Mouse (Mus musculus) embryonic facial prominence, embryonic 12.5 days (tissue): Measurements from ENCODE around the gene P2ry2. TPM values are rescaled to one million over a fixed set of nuclear protein-coding genes. Genes with fewer than 3 reads are reported as not detected.

Experiments
- ATAC-seq: fragments of 200-750 bp; cut with Nextera tagmentation; 2 replicates; pipeline ENCODE4 v1.8.0; 2017; ENCODE audit not compliant: insufficient number of reproducible peaks, insufficient read depth, low FRiP score, low TSS enrichment
- H3K27ac ChIP-seq: fragments of 300-500 bp; sonication (generic); 2 replicates; pipeline ENCODE4 v1.5.1; 2016; ENCODE audit warnings: mild to moderate bottlenecking
- H3K27me3 ChIP-seq: fragments of 300-500 bp; sonication (generic); 2 replicates; pipeline ENCODE4 v1.6.1; 2016; ENCODE audit warnings: mild to moderate bottlenecking, moderate library complexity
- H3K36me3 ChIP-seq: fragments of 300-500 bp; sonication (generic); 2 replicates; pipeline ENCODE4 v1.6.1; 2016; ENCODE audit warnings: mild to moderate bottlenecking
- H3K4me1 ChIP-seq: fragments of 300-500 bp; sonication (generic); 2 replicates; pipeline ENCODE4 v1.6.1; 2016
- H3K4me2 ChIP-seq: fragments of 300-500 bp; sonication (generic); replicated peaks from 2 replicates; pipeline ENCODE4 v1.6.1; 2016; ENCODE audit warnings: mild to moderate bottlenecking, moderate library complexity
- H3K4me3 ChIP-seq: fragments of 300-500 bp; sonication (generic); 2 replicates; pipeline ENCODE4 v1.5.1; 2016; ENCODE audit warnings: mild to moderate bottlenecking
- H3K9ac ChIP-seq: fragments of 300-500 bp; sonication (generic); 2 replicates; pipeline ENCODE4 v1.6.1; 2016; ENCODE audit warnings: mild to moderate bottlenecking, moderate library complexity
- H3K9me3 ChIP-seq: fragments of 300-500 bp; sonication (generic); 2 replicates; pipeline ENCODE4 v1.6.1; 2016; ENCODE audit warnings: mild to moderate bottlenecking, moderate library complexity
- WGBS: fragments of 180-500 bp; shearing (Covaris S2); methylation state at CpG from one replicate; pipeline ENCODE4 v1.1.7; 2016; 5-methylcytosine and 5-hydroxymethylcytosine counted together
- polyA plus RNA-seq: library from polyadenylated mRNA; unstranded; fragments of >200 nt; fragmentation: Nextera tagmentation; extraction: Ambion mirVana; gene quantifications from 2 replicates; pipeline ENCODE4 v1.2.1, GENCODE M21; 2016

The P2ry2 gene
- polyA plus RNA-seq, 1 experiment from 2014 or later: 0.83 TPM

DNA sequence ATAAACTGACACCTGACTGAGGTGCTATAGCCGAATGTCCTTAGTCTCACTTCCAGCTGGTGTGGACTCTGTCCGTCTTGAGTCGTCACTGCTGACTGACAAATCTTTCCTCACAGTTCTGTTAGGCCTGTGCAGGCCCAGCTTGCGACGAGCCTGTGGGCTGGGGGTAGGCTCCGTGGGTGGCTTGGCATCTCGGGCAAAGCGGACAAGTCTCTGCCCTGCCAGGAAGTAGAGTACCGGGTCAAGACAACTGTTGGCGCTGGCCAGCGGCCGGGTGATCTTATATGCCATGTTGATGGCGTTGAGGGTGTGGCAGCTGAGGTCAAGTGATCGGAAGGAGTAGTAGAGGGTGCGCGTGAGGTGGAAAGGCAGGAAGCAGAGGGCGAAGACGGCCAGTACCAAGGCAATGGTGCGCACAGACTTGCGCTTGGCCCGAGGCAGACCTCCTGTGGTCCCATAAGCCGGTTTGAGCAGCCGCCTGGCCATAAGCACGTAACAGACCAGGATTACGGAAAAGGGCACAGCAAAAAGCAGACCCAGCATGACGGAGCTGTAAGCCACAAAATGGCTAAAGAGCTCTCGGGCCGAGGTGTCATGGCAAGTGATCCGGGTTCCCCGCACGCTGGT, 14.6 kb downstream of the P2ry2 start:
- Histone ChIP-seq H3K9ac (no peak overlapping the region), H3K27me3 (no peaks in the 10 kb centered on the region), H3K9me3 (no peaks in the 10 kb centered on the region), H3K4me1 (peaks cover 2% of the 10 kb centered on the region), H3K4me3 (no peak overlapping the region), H3K36me3 (no peaks in the 10 kb centered on the region), H3K27ac (no peak overlapping the region), H3K4me2 (no peak overlapping the region)
- ATAC-seq: no peak
- WGBS: 86% methylated on average over 31 of the region's 31 CpGs

DNA sequence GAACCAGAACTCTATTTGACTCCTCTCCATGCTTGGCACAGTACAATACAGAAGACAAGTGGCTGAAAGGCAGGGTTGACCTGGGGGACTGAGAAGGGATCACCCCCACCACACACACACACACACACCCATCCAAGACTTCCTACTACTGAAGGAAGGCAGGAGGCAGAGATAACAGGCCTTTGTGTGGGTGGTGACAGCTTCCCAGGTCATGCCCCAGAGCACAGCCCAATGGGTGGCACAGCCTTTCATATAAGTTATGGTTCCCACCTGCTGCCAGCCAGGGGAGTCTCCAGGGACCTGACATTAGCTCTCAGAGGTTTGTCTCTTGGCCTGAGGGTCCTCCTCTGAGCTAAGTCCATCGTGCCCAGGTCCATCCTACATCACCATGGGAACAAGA, 15.5 kb downstream of the P2ry2 start:
- Histone ChIP-seq H3K4me1 (no peaks in the 10 kb centered on the region), H3K9ac (no peak overlapping the region), H3K27me3 (no peaks in the 10 kb centered on the region), H3K36me3 (no peaks in the 10 kb centered on the region), H3K4me2 (no peak overlapping the region), H3K27ac (no peak overlapping the region), H3K4me3 (no peak overlapping the region), H3K9me3 (no peaks in the 10 kb centered on the region)
- ATAC-seq: no peak
- WGBS: 69% methylated on average over 1 of the region's 1 CpGs

DNA sequence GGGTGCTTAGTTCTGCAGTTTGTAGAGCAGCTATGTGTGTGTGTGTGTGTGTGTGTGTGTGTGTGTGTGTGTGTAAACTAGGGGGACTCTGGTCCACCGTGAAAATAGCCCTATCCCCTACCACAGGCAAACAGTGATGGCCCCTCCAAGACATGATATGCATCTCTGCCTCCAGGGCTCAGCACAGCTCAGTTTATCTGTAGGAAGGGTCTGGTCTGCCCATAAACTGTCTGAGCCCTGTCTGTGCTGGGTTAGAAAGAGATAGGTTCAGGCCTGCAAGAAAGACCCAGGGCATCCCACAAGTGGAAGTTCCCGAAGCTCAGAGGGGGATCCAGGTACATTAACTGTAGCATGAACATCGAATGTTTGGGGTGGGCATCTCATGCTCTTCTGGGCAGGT, 16.7 kb downstream of the P2ry2 start:
- H3K4me1 ChIP-seq: no peaks in the 10 kb centered on the region
- WGBS: 71% methylated on average over 3 of the region's 3 CpGs
- H3K27me3 ChIP-seq: no peaks in the 10 kb centered on the region
- no peaks in the 10 kb centered on the region for H3K36me3 ChIP-seq
- no peak overlapping the region for H3K9ac ChIP-seq
- no peaks in the 10 kb centered on the region for H3K9me3 ChIP-seq
- no peak overlapping the region for H3K4me2 ChIP-seq
- ATAC-seq: no peak
- H3K27ac ChIP-seq: no peak overlapping the region
- H3K4me3 ChIP-seq: no peak overlapping the region

DNA sequence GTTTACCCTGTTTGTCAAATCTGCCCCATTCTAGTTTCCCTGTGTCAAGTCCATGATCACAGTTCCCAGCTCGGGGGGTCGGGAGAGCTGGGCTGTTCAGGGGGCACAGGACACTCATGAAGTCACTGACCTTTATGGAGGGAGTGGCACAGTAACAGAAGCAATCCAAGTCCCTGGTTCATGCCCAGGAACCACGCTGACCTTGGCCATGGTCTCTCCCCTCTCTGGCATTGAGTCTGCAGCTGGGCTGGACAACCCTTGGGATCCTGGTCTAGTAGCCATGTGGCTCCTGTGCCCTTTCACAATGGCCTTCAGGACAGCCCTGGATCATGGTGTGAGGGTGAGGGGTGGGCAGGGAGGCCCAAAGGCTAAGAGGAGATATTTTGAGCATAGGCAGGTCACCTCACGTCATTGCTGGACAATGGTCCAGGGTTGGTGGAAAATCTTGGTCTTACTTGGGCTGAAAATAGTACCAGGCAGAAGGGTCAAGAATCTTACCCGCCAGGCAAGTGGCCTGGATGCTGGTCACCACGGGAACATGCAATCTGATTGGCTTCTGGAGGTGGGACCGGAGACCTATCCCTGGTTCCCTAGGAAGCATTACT, 17.3 kb downstream of the P2ry2 start:
- Histone ChIP-seq H3K27ac (no peak overlapping the region), H3K36me3 (no peaks in the 10 kb centered on the region), H3K27me3 (no peaks in the 10 kb centered on the region), H3K4me2 (no peak overlapping the region), H3K4me3 (no peak overlapping the region), H3K9ac (no peak overlapping the region), H3K4me1 (no peaks in the 10 kb centered on the region; the same call in 1 of the 2 replicates), H3K9me3 (no peaks in the 10 kb centered on the region)
- ATAC-seq: no peak
- 86% methylated on average over 7 of the region's 7 CpGs for WGBS

DNA sequence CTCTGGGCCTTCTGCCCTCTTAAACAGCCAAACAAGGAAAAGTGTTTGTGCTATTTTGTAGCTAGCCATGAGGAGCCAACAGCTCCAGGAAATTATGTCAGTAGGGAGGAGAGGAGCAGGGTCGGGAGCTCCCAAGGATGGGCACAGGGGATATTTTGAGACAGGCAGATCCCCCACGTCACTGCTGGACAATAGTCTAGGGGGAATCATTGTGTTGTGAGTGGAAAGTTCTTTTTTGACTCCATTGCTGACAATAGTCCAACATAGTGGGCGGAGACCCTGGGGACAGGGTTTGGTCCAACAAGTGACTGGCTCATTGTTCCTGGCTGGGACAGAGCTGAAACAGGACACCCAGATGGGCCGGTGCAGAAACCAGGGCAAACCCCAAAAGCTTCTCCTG, 19.5 kb downstream of the P2ry2 start:
- no peaks in the 10 kb centered on the region for H3K9me3 ChIP-seq
- no peak for ATAC-seq
- whole genome bisulfite sequencing: 51% methylated on average over 4 of the region's 4 CpGs

DNA sequence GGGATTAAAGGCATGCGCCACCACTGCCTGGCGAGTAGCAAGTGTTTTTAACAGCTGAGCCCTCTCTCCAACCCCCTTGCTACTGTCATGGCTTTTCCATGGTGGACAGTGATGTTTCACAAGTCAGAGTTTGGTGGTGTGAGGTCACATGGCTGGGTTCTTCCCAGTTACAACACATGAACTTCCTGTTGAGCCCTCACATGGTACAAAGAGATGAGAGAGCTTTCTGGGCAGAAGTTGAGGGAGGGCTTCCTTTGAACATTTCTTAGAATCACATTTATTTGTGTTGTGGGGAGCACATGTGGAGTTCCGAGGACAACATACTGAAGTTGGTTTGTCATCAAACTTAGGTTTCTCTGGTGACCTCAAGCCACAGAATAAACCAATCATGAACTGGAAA, 20.7 kb downstream of the P2ry2 start:
- no peak overlapping the region for H3K4me3 ChIP-seq
- no peak for ATAC-seq
- H3K4me1 ChIP-seq: no peaks in the 10 kb centered on the region; the same call in 1 of the 2 replicates
- H3K9me3 ChIP-seq: no peaks in the 10 kb centered on the region
- no peaks in the 10 kb centered on the region for H3K36me3 ChIP-seq
- 84% methylated on average over 3 of the region's 3 CpGs for WGBS
- no peak overlapping the region for H3K9ac ChIP-seq
- H3K4me2 ChIP-seq: no peak overlapping the region
- H3K27me3 ChIP-seq: no peaks in the 10 kb centered on the region
- no peak overlapping the region for H3K27ac ChIP-seq

More for the DNA sequence above, 19.5 kb downstream of the P2ry2 start:
- Histone ChIP-seq H3K27ac (no peak overlapping the region), H3K9ac (no peak overlapping the region), H3K27me3 (no peaks in the 10 kb centered on the region), H3K36me3 (no peaks in the 10 kb centered on the region), H3K4me2 (no peak overlapping the region), H3K4me3 (no peak overlapping the region), H3K4me1 (no peaks in the 10 kb centered on the region; the same call in 1 of the 2 replicates)

DNA sequence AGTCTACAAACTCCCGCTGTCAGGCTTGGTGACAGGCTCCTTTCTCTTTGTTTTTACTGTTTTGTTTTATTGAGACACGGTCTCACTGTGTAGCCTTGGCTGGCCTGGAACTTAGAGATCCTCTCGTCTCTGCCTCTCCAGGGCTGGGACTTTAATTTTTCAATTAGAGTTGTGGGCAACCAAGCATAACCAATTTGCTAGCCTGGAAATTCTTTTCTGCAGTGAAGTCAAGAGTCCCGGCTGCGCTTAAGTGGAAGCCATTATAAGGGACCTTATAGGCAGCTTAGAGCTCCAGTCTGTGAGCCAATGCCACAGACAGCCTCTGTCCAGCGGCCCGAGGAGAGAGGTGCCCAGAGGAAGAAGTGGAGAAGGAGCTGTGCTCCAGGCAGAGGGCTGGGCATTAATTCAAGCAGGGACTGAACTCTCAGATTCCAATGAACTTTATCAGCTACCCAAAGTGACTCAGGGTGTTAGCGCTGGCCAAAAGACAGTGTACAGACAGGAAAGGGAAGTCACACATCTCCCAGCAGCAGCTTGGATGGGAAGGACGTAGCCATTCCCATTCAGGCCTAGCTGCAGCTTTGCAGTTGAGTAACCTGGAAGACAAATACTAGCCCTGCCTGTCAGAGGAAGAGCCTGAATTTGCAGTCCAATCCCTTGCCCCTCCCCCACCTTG, 21.9 kb downstream of the P2ry2 start:
- no peak overlapping the region for H3K4me2 ChIP-seq
- H3K27me3 ChIP-seq: no peaks in the 10 kb centered on the region
- no peak for ATAC-seq
- H3K4me1 ChIP-seq: no peaks in the 10 kb centered on the region; the same call in 1 of the 2 replicates
- H3K36me3 ChIP-seq: no peaks in the 10 kb centered on the region
- H3K9me3 ChIP-seq: no peaks in the 10 kb centered on the region
- H3K9ac ChIP-seq: no peak overlapping the region
- WGBS: 48% methylated on average over 9 of the region's 9 CpGs
- no peak overlapping the region for H3K4me3 ChIP-seq
- 0 out of 2 replicates have a peak overlapping the region, but pooled peaks have one; percentile 25 for H3K27ac ChIP-seq

DNA sequence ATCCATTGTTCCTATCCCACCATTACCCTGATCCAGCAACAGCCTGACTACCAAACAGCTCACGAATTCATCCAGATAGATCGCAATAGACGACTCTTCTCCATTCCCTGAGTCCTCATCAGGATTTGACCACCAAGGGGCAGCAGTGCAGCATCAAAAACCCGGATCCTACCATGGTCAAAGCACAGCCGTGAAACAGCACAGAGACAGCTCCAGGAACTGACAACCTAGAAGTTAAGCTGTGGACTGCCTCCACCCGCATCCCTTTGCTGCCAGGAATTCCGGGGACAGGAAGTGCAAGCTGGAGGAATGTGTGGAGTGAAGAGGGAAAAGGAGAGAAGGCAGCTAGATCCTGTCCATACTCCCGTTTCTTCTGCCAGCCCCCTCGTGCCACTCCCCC, 24.6 kb downstream of the P2ry2 start:
- Histone ChIP-seq H3K9ac (no peak overlapping the region), H3K27ac (no peak overlapping the region), H3K9me3 (no peaks in the 10 kb centered on the region), H3K4me1 (peaks cover 11% of the 10 kb centered on the region; the same call in 1 of the 2 replicates), H3K36me3 (no peaks in the 10 kb centered on the region), H3K27me3 (no peaks in the 10 kb centered on the region), H3K4me3 (no peak overlapping the region), H3K4me2 (no peak overlapping the region; the same call in 1 of the 2 replicates)
- WGBS: 8% methylated on average over 9 of the region's 9 CpGs
- no peak for ATAC-seq

DNA sequence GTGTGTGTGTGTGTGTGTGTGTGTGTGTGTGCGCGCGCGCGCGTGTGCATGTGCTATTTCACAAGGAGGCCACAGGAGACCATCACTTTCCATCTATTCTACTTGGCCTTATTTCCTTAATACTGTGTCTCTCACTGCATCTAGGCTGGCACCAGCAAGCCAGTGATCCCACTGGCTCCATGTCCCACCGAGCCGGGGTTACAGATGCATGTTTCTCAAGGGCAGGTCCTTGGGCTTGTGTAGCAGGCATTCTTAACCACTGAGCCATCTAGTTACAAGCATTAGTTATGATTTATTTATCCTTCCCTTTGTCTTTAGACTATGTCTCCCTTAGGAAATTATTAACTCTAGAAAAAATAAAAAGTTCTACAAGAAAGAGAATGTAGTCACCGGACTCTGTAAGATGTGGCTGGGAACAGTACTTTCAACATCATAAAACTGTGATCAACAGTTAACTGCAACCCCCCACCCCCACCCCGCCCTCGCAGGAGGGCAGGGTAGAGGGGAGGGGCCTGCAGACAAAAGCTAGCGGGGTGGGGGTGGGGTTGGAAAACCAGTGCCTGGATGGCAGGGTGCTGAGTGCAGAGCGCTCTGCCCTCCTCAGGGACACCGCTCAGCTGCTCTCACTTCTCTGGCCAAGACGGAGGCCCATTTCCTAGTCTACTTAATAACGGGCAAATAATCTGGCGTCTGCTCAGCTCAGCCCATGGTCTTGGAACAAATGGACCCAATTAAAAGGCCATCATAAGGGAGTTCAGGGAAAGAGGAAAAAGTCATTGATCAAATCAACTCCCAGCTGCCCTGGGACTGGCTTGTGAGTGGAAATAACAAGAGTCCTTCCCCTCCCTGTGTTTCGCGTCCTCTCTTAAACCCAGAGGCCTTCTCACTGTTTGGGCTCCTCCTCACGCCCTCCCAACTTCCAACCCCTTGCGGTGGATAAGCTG, 27.9 kb downstream of the P2ry2 start:
- no peaks in the 10 kb centered on the region for H3K9me3 ChIP-seq
- H3K4me2 ChIP-seq: 0 out of 2 replicates have a peak overlapping the region, but pooled peaks have one; percentile 9
- WGBS: 39% methylated on average over 21 of the region's 21 CpGs
- peak overlapping the region; percentile 51; the same call in 1 of the 2 replicates for H3K27ac ChIP-seq
- H3K27me3 ChIP-seq: no peaks in the 10 kb centered on the region
- no peaks in the 10 kb centered on the region for H3K36me3 ChIP-seq
- no peak overlapping the region for H3K4me3 ChIP-seq
- H3K9ac ChIP-seq: no peak overlapping the region
- ATAC-seq: no peak
- peaks cover 11% of the 10 kb centered on the region; the same call in 1 of the 2 replicates for H3K4me1 ChIP-seq

DNA sequence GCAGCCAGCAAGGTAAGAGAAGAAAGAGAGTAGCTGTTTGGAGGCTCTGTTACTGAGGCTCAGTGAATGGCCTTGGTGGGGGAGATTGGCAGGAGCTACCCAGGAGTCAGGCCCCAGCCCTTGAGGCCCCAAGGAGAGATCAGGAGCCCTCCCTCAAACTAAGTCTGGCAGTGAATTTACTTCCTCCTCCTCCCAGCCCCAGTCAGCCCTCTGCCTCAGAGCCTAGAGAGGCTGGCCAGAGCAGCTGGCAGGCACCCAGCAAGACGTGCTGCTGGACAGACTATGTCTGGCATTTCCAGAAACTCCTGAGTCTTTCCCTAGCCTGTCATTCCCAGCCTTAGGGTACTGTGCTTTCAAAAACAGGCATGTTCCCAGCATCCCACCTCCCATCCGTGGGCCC, 33.5 kb downstream of the P2ry2 start:
- WGBS: 42% methylated on average over 2 of the region's 2 CpGs
- peaks cover 6% of the 10 kb centered on the region; the same call in 1 of the 2 replicates for H3K4me1 ChIP-seq
- no peak overlapping the region for H3K4me3 ChIP-seq
- H3K27me3 ChIP-seq: peaks cover 16% of the 10 kb centered on the region
- no peak overlapping the region for H3K4me2 ChIP-seq
- ATAC-seq: peak; percentile 22; the same call in 1 of the 2 replicates
- no peak overlapping the region for H3K27ac ChIP-seq
- no peaks in the 10 kb centered on the region for H3K36me3 ChIP-seq
- no peaks in the 10 kb centered on the region for H3K9me3 ChIP-seq
- H3K9ac ChIP-seq: no peak overlapping the region

DNA sequence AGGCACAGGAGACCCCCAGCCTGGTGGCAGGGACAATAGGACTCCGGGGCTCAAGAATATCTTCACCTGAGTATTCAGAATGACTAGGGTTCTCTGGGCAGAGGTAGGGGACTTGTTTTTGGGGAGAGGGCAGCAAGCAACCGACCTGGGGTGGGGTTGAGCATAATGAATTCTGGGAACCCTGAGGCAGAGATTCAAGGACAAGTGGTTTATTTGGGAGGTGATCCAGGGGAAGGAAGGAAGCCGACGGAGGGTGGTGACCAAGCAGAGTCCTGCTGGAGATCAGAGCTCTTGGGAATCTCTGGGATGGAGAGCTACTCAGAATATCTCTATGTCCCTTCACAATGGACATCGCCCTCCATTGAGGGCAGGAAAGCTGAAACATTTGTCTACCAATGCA, 34.5 kb downstream of the P2ry2 start:
- Histone ChIP-seq H3K4me1 (peaks cover 8% of the 10 kb centered on the region; the same call in 1 of the 2 replicates), H3K27me3 (peaks cover 26% of the 10 kb centered on the region), H3K9ac (no peak overlapping the region), H3K9me3 (no peaks in the 10 kb centered on the region), H3K36me3 (no peaks in the 10 kb centered on the region), H3K27ac (no peak overlapping the region), H3K4me2 (no peak overlapping the region), H3K4me3 (no peak overlapping the region)
- WGBS: 85% methylated on average over 5 of the region's 5 CpGs
- ATAC-seq: no peak
